Mouse (Mus musculus): ENCODE data around the gene Ngb.

Ngb gene

GRCm38 (mm10) chr12:87102165-87102631 lies at the start of gene Ngb:
Gene Ngb, minus strand, starts transcription at chr12:87102539.
- no peak for DNase-seq (ENCODE audit: low read depth, low spot score)

DNA sequence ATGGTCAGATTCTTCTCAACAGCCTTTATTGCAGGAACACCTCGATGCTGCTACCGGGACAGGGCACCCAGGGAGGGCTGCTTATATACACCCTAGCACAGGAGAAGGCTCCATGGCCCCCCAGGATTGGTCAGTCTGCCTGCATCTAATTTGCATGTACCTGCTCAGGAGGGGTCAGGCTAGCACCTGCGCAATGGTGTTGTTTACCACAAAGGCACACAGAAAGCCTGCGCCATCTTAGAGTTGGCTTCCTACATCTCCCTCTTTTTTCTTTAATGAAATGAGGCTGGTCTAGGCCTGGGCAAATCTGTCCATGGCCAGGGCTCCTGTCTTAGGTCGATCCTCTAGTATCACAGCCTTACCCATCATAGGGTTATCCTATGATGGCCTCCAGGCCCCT lies 47.1 kb upstream of the Ngb start:
- no peak for DNase-seq (ENCODE audit: low read depth, low spot score)

- DNase-seq (ENCODE audit: low read depth, low spot score) = no peak
Observed at GRCm38 (mm10) chr12:87148136-87148535, 45.8 kb upstream of the Ngb start.

DNA sequence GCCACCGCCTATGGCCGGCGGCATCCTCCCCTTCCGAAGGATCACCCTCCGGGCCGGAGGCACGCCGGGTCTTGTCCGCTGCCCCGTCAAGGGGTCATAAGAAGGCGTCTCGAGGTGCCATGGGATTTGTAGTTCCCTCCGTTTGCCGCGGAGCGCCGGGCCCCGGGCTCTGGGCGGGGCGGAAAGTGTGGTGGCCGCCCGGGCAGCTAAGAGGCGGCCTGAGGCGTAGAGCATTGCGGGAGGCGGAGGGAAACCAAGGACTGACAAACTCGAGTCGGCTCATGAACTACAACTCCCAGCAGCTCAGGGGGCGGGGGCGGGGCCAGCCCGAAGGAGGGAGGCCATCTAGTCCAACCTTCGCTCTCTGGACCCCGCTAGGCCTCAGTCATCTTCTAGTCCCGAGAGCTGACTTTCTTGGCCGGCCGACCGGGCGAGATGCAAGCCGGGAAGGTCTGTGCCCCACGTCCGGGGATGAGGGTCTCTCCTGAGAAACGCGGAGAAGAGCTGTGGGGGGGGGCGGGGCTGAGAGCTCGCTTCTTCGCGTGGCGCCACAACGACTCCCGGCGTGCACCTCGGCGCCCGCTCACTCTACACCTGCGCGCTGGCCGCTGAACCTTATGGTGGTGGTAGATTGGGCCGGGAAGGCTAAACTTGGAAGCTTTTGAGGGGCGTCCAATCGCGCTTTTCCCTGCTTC lies 45.2 kb upstream of the Ngb start, which contains the start of gene Pomt2:
Gene Pomt2 (minus strand): TSS at position 574 of the 695 bp plus-strand sequence.
- DNase-seq (ENCODE audit: low read depth, low spot score) = peak; percentile 93

DNA sequence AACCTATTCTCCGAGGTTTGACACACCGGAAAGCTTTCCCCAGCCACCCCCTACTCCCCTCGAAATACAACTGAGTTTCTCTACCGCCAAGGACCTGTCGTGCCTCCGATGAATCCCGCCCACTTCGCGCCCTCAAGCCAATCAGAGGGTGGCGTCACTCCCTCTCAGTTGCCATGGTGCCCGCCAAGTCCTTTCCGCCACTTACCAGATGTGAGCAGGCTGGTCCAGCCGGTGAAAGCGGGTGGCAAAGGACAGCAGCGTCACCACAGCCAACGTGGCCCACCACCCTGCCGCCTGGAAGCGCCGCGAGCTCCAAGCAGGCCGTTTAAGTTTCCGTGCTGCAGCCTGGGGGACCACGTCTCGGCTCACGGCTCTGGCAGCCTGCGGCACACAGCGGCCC lies 44.6 kb upstream of the Ngb start, which contains the start of gene Gstz1:
Gene Gstz1 (plus strand): TSS at position 200 of the 400 bp plus-strand sequence.
- DNase-seq (ENCODE audit: low read depth, low spot score) = peak; percentile 70

GRCm38 (mm10) chr12:87142156-87142555 lies 39.8 kb upstream of the Ngb start:
- no peak for DNase-seq (ENCODE audit: low read depth, low spot score)

DNA sequence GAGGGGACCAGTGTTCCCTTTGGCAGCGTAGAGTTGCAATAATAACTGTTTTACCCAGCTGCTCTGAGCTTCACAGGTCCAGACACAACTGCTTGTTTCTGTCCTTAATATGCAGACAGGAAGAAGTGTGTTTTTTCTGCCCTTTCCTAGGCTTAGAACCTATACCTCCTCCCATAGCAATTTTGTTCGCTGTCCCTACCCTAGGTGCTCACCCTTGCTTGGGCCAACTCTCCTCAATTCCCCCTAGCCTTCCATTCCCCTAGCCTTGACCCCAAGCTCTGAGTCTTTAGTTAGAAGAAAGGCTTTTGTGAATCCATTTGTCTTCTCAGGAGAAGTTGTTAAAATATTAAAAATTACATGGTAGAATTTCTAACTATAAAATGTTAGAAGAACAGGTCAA lies 36.4 kb upstream of the Ngb start:
- no peak for DNase-seq (ENCODE audit: low read depth, low spot score)

GRCm38 (mm10) chr12:87138342-87138701 lies 36.0 kb upstream of the Ngb start:
- no peak for DNase-seq (ENCODE audit: low read depth, low spot score)

- DNase-seq (ENCODE audit: low read depth, low spot score) = no peak
Observed at GRCm38 (mm10) chr12:87137439-87138341, 35.4 kb upstream of the Ngb start.

- DNase-seq (ENCODE audit: low read depth, low spot score) = no peak
Observed at GRCm38 (mm10) chr12:87132784-87133183, 30.4 kb upstream of the Ngb start.

DNA sequence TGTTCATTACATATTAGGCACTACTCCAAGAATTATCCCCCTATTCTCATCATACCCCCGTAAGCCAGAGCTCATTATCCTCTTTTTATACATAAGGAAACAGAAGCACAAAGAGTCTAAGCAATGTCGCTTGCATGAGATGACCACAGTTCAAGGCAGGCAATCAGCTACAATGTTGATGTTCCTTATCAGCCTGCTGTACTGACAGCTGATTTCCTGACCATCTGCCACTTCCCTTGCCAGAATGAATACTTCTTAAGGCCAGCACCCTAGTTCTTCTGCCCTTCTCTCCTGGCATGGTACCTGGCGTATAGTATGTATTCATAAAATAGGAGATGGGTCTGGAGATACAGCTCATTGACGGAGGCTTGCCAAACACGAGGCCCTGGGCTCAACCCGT lies 29.9 kb upstream of the Ngb start:
- no peak for DNase-seq (ENCODE audit: low read depth, low spot score)

GRCm38 (mm10) chr12:87131619-87132018 lies 29.3 kb upstream of the Ngb start:
- DNase-seq (ENCODE audit: low read depth, low spot score) = no peak

GRCm38 (mm10) chr12:87131181-87131580 lies 28.8 kb upstream of the Ngb start:
- DNase-seq (ENCODE audit: low read depth, low spot score) = no peak

GRCm38 (mm10) chr12:87130224-87130623 lies 27.9 kb upstream of the Ngb start:
- DNase-seq (ENCODE audit: low read depth, low spot score) = no peak

DNA sequence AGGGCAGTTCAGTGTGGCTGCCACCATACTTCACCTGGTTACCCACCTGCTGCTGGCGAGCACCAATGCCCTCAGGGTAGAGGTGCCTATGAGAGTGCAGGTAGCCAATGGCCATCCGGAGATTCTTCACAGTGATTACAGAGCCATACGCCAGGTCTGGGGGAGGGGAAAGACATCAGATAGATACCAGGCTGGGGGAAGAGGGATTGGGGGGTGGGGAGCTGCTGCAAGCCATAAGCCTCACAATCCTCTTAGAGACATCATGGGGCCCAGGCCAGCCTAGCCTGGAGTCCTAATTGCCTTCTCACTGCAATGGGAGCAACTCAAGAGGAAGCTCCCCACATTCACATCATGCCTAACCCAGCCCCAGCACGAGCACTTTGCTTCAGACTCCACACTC lies 24.9 kb upstream of the Ngb start:
- no peak for DNase-seq (ENCODE audit: low read depth, low spot score)

GRCm38 (mm10) chr12:87121918-87122589 lies 19.7 kb upstream of the Ngb start:
- DNase-seq (ENCODE audit: low read depth, low spot score) = no peak

GRCm38 (mm10) chr12:87107357-87107977 lies 5.1 kb upstream of the Ngb start:
- DNase-seq (ENCODE audit: low read depth, low spot score) = no peak

- DNase-seq (ENCODE audit: low read depth, low spot score) = no peak
Observed at GRCm38 (mm10) chr12:87104796-87105195, 2.5 kb upstream of the Ngb start.

- no peak for DNase-seq (ENCODE audit: low read depth, low spot score)
Observed at GRCm38 (mm10) chr12:87103471-87103870, 1.1 kb upstream of the Ngb start.

GRCm38 (mm10) chr12:87100331-87100730 lies 2.0 kb downstream of the Ngb start:
- DNase-seq (ENCODE audit: low read depth, low spot score) = no peak

GRCm38 (mm10) chr12:87093671-87094070 lies 8.7 kb downstream of the Ngb start:
- no peak for DNase-seq (ENCODE audit: low read depth, low spot score)

- no peak for DNase-seq (ENCODE audit: low read depth, low spot score)
Observed at GRCm38 (mm10) chr12:87093249-87093648, 9.1 kb downstream of the Ngb start.
